Mouse (Mus musculus): Measurements from ENCODE around the gene Slc22a18.

GRCm38 (mm10) chr7:143538671-143539070, 65.1 kb downstream of the Slc22a18 start:
- TF ChIP-seq CTCF (IDR thresholded peaks at IDR 0.05 in 2 of 3, conservative IDR thresholded peaks at IDR 0.05 in 1 of 3; ENCODE audit: control insufficient read depth in 1 of 3, insufficient read depth in 1 of 3, low read depth in 2 of 3, low read length in 3 of 3, poor library complexity in 1 of 3, severe bottlenecking in 1 of 3) (no peak), POLR2AphosphoS2 (IDR thresholded peaks at IDR 0.05; ENCODE audit: low read length) (no peak), POLR2A (IDR thresholded peaks at IDR 0.05; ENCODE audit: control insufficient read depth in 1 of 2, insufficient read depth in 1 of 2, low read depth in 1 of 2, low read length in 2 of 2, poor library complexity in 1 of 2) (no peak), POLR2AphosphoS5 (IDR thresholded peaks at IDR 0.05; ENCODE audit: borderline replicate concordance, low read depth, low read length) (no peak), HCFC1 (IDR thresholded peaks at IDR 0.05; ENCODE audit: low read depth, low read length) (no peak), ZKSCAN1 (IDR thresholded peaks at IDR 0.05; ENCODE audit: low read depth, low read length) (no peak), MAFK (IDR thresholded peaks at IDR 0.05; ENCODE audit: borderline replicate concordance, low read depth, low read length) (no peak), JUND (IDR thresholded peaks at IDR 0.05; ENCODE audit: low read depth, low read length) (no peak), SMC3 (IDR thresholded peaks at IDR 0.05; ENCODE audit: low read depth, low read length) (no peak), ZC3H11A (IDR thresholded peaks at IDR 0.05; ENCODE audit: low read depth, low read length) (no peak), E2F4 (IDR thresholded peaks at IDR 0.05; ENCODE audit: borderline replicate concordance, low read depth, low read length) (no peak)
